Mouse (Mus musculus): ENCODE measurements around the gene Mif4gd. TPM values are rescaled to one million over a fixed set of nuclear protein-coding genes. Genes with fewer than 3 reads are reported as not detected.

Mif4gd gene
- total RNA-seq, 2 experiments from 2014 or later, result 13.3 to 14.1 TPM

DNA sequence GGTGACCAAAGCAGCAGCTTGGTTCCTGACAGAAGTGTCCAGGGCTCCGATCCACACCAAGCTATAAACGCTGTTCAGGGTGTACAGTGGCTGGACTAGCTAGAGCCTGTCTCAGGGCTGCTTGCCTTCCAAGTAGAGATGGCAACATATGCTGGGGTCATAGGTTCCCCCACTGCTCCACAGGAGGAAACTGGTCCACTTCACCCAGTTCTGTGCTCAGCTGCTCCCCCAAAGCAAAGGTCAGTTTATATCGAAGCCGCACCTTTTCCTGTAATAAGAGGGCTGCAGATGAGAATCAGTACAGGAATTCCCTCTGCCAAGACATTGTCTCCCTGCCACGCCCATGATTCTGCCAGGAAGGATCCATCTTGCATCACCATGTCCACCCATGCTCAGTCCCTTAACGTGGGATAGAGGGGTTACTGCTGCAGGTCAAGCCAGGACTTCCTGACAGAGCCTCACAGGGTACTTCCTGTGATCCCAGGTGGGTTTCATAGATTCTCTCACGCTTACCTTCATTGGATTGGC is 27.1 kb downstream of the Mif4gd start:
- DNase-seq, result no peak
- intact Hi-C loops (cut with DNase I), result no loop called here

DNA sequence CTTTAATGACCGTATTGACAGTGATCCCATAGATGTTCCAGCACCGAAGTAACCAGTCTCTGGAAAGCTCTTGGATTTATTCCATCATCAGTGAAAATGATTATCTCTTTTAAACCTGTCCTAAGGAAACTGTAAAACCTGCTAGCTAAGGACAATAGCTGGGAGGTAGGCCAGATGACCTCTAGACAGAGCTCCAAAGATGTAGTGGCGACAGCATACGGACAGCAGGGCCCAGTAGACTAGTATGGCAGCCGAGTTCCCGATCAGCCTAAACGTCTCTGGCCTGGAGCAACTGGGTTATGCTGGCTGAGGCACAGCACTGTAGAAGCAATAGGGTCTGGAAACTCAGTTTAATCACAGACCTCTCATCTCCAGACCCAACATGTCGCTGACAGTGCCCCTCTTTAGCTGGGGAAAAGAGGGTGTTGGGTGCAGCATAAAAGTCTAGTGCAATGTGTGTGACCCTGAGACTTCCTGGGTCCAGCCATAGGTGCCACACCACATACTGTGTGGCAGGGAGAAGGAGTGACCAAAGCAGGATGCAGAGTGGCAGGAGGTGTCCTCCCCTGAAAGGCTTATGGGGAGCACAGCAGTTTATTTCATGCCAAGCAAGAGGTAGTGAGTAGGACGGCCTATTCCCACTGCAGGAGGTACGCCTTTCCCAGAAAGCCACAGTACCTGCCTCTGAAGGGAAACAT is 28.2 kb downstream of the Mif4gd start:
- DNase-seq, result no peak
- intact Hi-C loops (cut with DNase I), result no loop called here

DNA sequence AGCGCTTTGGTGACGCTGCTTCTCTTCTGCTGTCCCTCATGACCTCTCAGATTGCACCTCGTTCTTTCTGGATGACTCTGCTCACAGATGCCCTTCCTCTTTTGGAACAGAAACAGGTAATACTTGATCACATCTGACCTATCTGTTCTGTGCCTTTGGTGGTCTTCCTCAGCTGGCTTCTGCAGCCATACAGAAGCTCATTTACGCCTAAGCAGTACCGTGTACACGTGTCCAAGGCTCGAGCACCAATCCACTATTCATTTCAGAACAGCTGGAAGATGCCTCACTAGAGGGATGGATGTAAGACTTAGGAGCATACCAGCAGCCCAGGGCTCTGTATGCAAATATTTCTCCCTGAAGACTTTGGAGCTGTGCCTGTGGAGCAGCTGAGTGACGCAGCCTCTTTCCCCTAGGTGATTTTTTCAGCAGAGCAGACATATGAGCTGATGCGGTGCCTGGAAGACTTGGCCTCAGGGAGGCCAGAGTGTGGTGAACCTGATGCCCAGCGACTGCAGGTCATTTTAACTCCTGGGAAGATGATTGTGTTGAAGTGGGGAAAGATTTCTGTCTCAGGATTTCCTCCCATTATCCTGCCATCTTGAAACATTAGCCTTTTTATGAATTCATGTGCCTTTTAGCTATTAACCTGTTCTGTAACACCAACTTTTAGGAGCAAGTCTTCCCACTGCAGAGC is 29.7 kb downstream of the Mif4gd start:
- intact Hi-C loops (cut with DNase I), result no loop called here
- no peak for DNase-seq

DNA sequence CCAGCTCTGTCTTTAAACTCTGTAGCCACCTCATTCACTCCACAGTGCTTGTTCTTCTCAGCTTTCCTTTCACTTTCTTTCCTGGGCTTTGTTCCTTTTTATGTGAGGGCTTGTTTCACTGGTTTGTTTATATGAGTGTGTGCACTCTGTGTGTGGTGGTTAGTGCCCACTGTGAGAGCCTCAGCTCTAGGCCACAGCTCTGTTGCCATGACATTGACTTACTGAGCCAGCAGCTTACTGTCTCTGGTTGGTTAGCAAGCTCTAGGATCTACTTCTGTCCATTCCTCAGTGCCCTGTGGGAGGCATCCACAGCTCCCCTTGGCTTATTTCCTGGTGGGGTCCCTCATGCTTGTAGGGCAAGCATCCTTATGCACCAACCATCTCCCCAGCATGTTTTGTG is 33.7 kb downstream of the Mif4gd start:
- no peak for DNase-seq
- intact Hi-C loops (cut with DNase I), result no loop called here

DNA sequence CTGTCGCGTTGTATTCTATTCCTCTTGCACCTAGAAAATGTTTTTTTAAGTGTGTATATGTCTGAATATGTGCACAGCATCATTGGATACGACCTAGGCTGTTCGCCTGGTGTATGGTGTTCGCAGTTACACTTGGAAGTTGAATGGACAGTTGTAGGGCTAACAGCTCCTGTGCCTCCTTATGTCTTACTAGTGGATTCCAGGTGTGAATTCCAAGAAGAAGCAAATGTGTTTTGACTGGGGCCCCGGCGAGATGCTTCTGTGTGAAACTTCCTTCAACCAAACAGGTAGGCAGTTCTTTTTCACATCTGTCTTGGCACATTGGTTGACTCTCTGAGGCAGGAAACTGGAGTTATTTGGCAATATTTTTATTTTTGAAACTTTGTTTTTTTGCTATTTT is 47.8 kb downstream of the Mif4gd start:
- intact Hi-C loops (cut with DNase I), result no loop called here
- DNase-seq, result no peak

DNA sequence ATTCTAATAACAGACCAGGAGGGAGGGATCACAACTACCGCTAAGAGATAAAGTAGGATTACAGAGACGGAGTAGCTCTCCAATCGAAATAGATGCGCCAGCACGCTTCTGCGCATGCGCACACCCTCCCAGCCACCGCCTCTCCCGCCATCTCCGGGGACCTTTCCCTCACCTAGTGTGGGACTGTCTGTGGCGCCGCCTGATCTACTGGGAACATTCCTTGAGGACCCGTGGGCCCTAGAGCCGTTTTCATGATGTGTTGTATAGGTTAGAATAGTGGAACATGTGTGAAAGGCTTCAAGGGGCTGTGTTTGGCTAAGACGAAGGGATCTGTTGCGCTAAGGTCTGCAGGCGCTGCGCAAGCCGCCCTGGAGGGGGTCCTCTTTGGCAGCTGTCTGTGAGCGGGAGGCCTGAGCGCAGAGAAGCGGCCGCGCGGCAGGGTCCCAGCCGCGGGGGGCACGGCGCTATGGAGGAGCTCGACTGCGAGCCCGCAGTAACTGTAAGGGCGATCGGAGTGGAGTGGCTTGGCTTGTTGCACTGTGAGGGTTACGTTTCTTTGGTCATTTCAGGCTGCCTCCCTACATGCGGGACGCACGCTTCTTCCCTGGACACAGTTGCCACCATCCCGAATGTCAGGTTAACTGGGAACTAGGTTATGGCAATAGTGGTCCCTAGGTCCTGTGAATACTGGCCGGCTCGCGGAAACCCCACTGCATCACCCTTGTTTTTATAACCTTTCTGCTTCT is 48.5 kb downstream of the Mif4gd start, which contains the start of gene Nup85:
TSS of gene Nup85 (plus strand) at position 371 of the 746 bp plus-strand sequence.
- intact Hi-C loops (cut with DNase I), result no loop called here
- DNase-seq, result peak; percentile 99

DNA sequence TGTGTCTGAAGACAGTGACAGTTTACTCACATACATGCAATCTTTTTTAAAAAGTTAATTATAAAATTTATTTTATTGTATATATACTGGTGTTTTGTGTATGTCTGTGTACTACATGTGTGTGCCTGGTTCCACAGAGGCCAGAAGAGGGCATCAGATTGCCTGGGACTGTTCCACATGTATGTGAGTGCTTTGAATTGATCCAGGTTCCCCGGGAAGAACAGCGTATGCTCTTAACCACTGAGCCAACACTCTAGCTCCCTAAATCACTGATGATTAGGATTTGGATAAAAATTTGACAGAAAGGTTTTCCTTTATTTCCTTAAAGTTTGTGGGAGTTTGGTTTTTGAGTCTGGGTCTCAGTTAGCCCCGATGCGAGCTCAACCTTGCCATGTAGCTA is 49.4 kb downstream of the Mif4gd start:
- intact Hi-C loops (cut with DNase I), result no loop called here
- DNase-seq, result no peak

Other genes starting within 250 kb of the Mif4gd start
- gene Hid1, start 245.2 kb downstream of the Mif4gd start, total RNA-seq (2021), result 10 to 100 TPM; 72.7 to 80.6 TPM
- gene Cdr2l, start 231.1 kb downstream of the Mif4gd start, total RNA-seq (2021), result 10 to 100 TPM; 31.4 to 33.1 TPM
- gene Mrpl58, start 209.2 kb downstream of the Mif4gd start, total RNA-seq (2021), result 100 to 1,000 TPM in 1 of 2 experiments, 10 to 100 TPM in 1; 97.9 to 109 TPM
- 100 to 1,000 TPM; 290 to 310 TPM for gene Atp5h, start 193.0 kb downstream of the Mif4gd start, total RNA-seq (2021)
- 10 to 100 TPM; 47.7 to 52.9 TPM for gene Kctd2, start 192.8 kb downstream of the Mif4gd start, total RNA-seq (2021)
- under 1 TPM in 1 of 2 experiments, not detected in 1; 0.20 TPM for gene Trim80, start 172.4 kb downstream of the Mif4gd start, total RNA-seq (2021)
- gene Slc16a5, start 150.5 kb downstream of the Mif4gd start, total RNA-seq (2021), result not detected
- 10 to 100 TPM in 1 of 2 experiments, 1 to 10 TPM in 1; 9.9 to 10.2 TPM for gene Armc7, start 137.3 kb downstream of the Mif4gd start, total RNA-seq (2021)
- gene Nt5c, start 121.1 kb downstream of the Mif4gd start, total RNA-seq (2021), result 10 to 100 TPM; 57.4 to 70.8 TPM
- 100 to 1,000 TPM; 803 to 865 TPM for gene Jpt1, start 98.6 kb downstream of the Mif4gd start, total RNA-seq (2021)
- 100 to 1,000 TPM; 439 to 466 TPM for gene Sumo2, start 76.7 kb downstream of the Mif4gd start, total RNA-seq (2021)
- 10 to 100 TPM; 66.6 to 73.4 TPM for gene Nup85, start 48.5 kb downstream of the Mif4gd start, total RNA-seq (2021)
- 10 to 100 TPM; 43.0 to 44.1 TPM for gene Mrps7, start 9.0 kb downstream of the Mif4gd start, total RNA-seq (2021)
- gene Gga3, start 8.9 kb downstream of the Mif4gd start, total RNA-seq (2021), result 10 to 100 TPM; 83.9 to 85.2 TPM
- gene Slc25a19, start 15.3 kb upstream of the Mif4gd start, total RNA-seq (2021), result 10 to 100 TPM; 55.3 to 56.6 TPM
- 100 to 1,000 TPM; 218 to 220 TPM for gene Grb2, start 95.6 kb upstream of the Mif4gd start, total RNA-seq (2021)
- 10 to 100 TPM; 37.3 to 44.1 TPM for gene Tmem94, start 152.5 kb upstream of the Mif4gd start, total RNA-seq (2021)
- 10 to 100 TPM; 13.4 to 14.5 TPM for gene Caskin2, start 200.7 kb upstream of the Mif4gd start, total RNA-seq (2021)
- gene Tsen54, start 201.8 kb upstream of the Mif4gd start, total RNA-seq (2021), result 10 to 100 TPM; 15.1 to 19.1 TPM
- gene Llgl2, start 211.1 kb upstream of the Mif4gd start, total RNA-seq (2021), result 1 to 10 TPM; 1.1 to 2.4 TPM
- gene Myo15b, start 245.4 kb upstream of the Mif4gd start, total RNA-seq (2021), result under 1 TPM in 1 of 2 experiments, not detected in 1; 0.28 TPM

Measured in left cerebral cortex, postnatal 4 days (tissue).